Mouse (Mus musculus) heart, embryonic 15.5 days (tissue): Measurements from ENCODE around the gene Calhm6. TPM values are rescaled to one million over a fixed set of nuclear protein-coding genes. Genes with fewer than 3 reads are reported as not detected.

Experiments
- ATAC-seq: fragments of 200-750 bp; cut with Nextera tagmentation; replicated peaks from 2 replicates; pipeline ENCODE4 v1.8.0; 2017; ENCODE audit warnings: low read depth, moderate TSS enrichment; ENCODE audit not compliant: insufficient number of reproducible peaks, insufficient read depth, low FRiP score
- H3K27ac ChIP-seq: fragments of 300-500 bp; sonication (generic); 2 replicates; pipeline ENCODE4 v1.5.1; 2015; ENCODE audit warnings: mild to moderate bottlenecking, inconsistent platforms
- H3K27me3 ChIP-seq: fragments of 300-500 bp; sonication (generic); 2 replicates; pipeline ENCODE4 v1.6.1; 2015; ENCODE audit warnings: inconsistent platforms
- H3K36me3 ChIP-seq: fragments of 300-500 bp; sonication (generic); 2 replicates; pipeline ENCODE4 v1.6.1; 2015; ENCODE audit warnings: mild to moderate bottlenecking, inconsistent platforms
- H3K4me1 ChIP-seq: fragments of 300-500 bp; sonication (generic); replicated peaks from 2 replicates; pipeline ENCODE4 v1.6.1; 2015; ENCODE audit warnings: inconsistent platforms
- H3K4me2 ChIP-seq: fragments of 300-500 bp; sonication (generic); 2 replicates; pipeline ENCODE4 v1.6.1; 2015; ENCODE audit warnings: inconsistent platforms, mild to moderate bottlenecking, moderate library complexity
- H3K4me3 ChIP-seq: fragments of 300-500 bp; sonication (generic); 2 replicates; pipeline ENCODE4 v1.5.1; 2015; ENCODE audit warnings: mild to moderate bottlenecking, inconsistent platforms
- H3K9ac ChIP-seq: fragments of 300-500 bp; sonication (generic); 2 replicates; pipeline ENCODE4 v1.6.1; 2015; ENCODE audit warnings: mild to moderate bottlenecking, inconsistent platforms
- H3K9me3 ChIP-seq: fragments of 300-500 bp; sonication (generic); replicated peaks from 2 replicates; pipeline ENCODE4 v1.6.1; 2016; ENCODE audit warnings: inconsistent platforms
- WGBS: fragments of 180-500 bp; shearing (Covaris S2); methylation state at CpG from one replicate; pipeline ENCODE4 v1.1.7; 2015; ENCODE audit warnings: mixed read lengths; 5-methylcytosine and 5-hydroxymethylcytosine counted together
- polyA plus RNA-seq: library from polyadenylated mRNA; unstranded; fragments of >200 nt; fragmentation: Nextera tagmentation; extraction: Ambion mirVana; gene quantifications from 2 replicates; pipeline ENCODE4 v1.2.1, GENCODE M21; 2015

The Calhm6 gene
- polyA plus RNA-seq, 1 experiment from 2014 or later = 0.78 TPM

GRCm38 (mm10) chr10:34095964-34096363 lies 31.8 kb downstream of the Calhm6 start:
- H3K4me2 ChIP-seq = peak overlapping the region; percentile 58
- no peaks in the 10 kb centered on the region for H3K27me3 ChIP-seq
- peak overlapping the region; percentile 52 for H3K27ac ChIP-seq
- peak overlapping the region; percentile 29 for H3K9ac ChIP-seq
- ATAC-seq = 0 out of 2 replicates have a peak, but pooled peaks have one; percentile 28
- no peaks in the 10 kb centered on the region for H3K36me3 ChIP-seq
- 0 out of 2 replicates have a peak, but pooled peaks cover 7% of the 10 kb centered on the region for H3K4me1 ChIP-seq
- H3K9me3 ChIP-seq = no peaks in the 10 kb centered on the region
- 40% methylated on average over 12 of the region's 12 CpGs for WGBS
- peak overlapping the region; percentile 39 for H3K4me3 ChIP-seq

- 0 out of 2 replicates have a peak, but pooled peaks cover 7% of the 10 kb centered on the region for H3K4me1 ChIP-seq
- no peaks in the 10 kb centered on the region for H3K27me3 ChIP-seq
- H3K36me3 ChIP-seq = no peaks in the 10 kb centered on the region
- no peak overlapping the region for H3K27ac ChIP-seq
- H3K9me3 ChIP-seq = no peaks in the 10 kb centered on the region
- ATAC-seq = no peak
- H3K9ac ChIP-seq = no peak overlapping the region; the same call in 1 of the 2 replicates
- peak overlapping the region; percentile 39 for H3K4me3 ChIP-seq
- H3K4me2 ChIP-seq = peak overlapping the region; percentile 58
- WGBS = 73% methylated on average over 2 of the region's 2 CpGs
These were observed 32.6 kb downstream of the Calhm6 start for GRCm38 (mm10) chr10:34095147-34095546.

GRCm38 (mm10) chr10:34091888-34092287 lies 35.9 kb downstream of the Calhm6 start:
- H3K9ac ChIP-seq = no peak overlapping the region
- no peak overlapping the region for H3K27ac ChIP-seq
- no peak for ATAC-seq
- WGBS = 40% methylated on average over 5 of the region's 5 CpGs
- H3K4me1 ChIP-seq = 0 out of 2 replicates have a peak, but pooled peaks cover 7% of the 10 kb centered on the region
- H3K27me3 ChIP-seq = no peaks in the 10 kb centered on the region
- H3K4me2 ChIP-seq = no peak overlapping the region
- no peaks in the 10 kb centered on the region for H3K9me3 ChIP-seq
- H3K4me3 ChIP-seq = no peak overlapping the region
- H3K36me3 ChIP-seq = no peaks in the 10 kb centered on the region

GRCm38 (mm10) chr10:34090481-34090880 lies 37.3 kb downstream of the Calhm6 start:
- 65% methylated on average over 1 of the region's 1 CpGs for WGBS
- ATAC-seq = no peak
- no peak overlapping the region for H3K4me3 ChIP-seq
- no peaks in the 10 kb centered on the region for H3K36me3 ChIP-seq
- no peak overlapping the region for H3K9ac ChIP-seq
- no peak overlapping the region for H3K4me2 ChIP-seq
- H3K9me3 ChIP-seq = no peaks in the 10 kb centered on the region
- 0 out of 2 replicates have a peak, but pooled peaks cover 3% of the 10 kb centered on the region for H3K4me1 ChIP-seq
- H3K27me3 ChIP-seq = no peaks in the 10 kb centered on the region
- H3K27ac ChIP-seq = no peak overlapping the region

- no peak for ATAC-seq
- Histone ChIP-seq H3K36me3 (no peaks in the 10 kb centered on the region), H3K4me1 (no peaks in the 10 kb centered on the region), H3K9ac (no peak overlapping the region), H3K27me3 (no peaks in the 10 kb centered on the region), H3K4me2 (no peak overlapping the region), H3K9me3 (no peaks in the 10 kb centered on the region), H3K4me3 (no peak overlapping the region), H3K27ac (no peak overlapping the region)
- 67% methylated on average over 3 of the region's 3 CpGs for WGBS
These were observed 38.3 kb downstream of the Calhm6 start for GRCm38 (mm10) chr10:34089517-34089916.

- Histone ChIP-seq H3K27ac (no peak overlapping the region), H3K4me3 (no peak overlapping the region), H3K4me1 (no peaks in the 10 kb centered on the region), H3K9ac (no peak overlapping the region), H3K27me3 (no peaks in the 10 kb centered on the region), H3K36me3 (no peaks in the 10 kb centered on the region), H3K4me2 (no peak overlapping the region), H3K9me3 (no peaks in the 10 kb centered on the region)
- WGBS = 71% methylated on average over 2 of the region's 2 CpGs
- no peak for ATAC-seq
These were observed 39.3 kb downstream of the Calhm6 start for GRCm38 (mm10) chr10:34088515-34088914.

GRCm38 (mm10) chr10:34086514-34086913 lies 41.3 kb downstream of the Calhm6 start:
- Histone ChIP-seq H3K36me3 (no peaks in the 10 kb centered on the region), H3K9ac (no peak overlapping the region), H3K4me3 (no peak overlapping the region), H3K27ac (no peak overlapping the region), H3K4me2 (no peak overlapping the region), H3K4me1 (no peaks in the 10 kb centered on the region), H3K9me3 (no peaks in the 10 kb centered on the region), H3K27me3 (no peaks in the 10 kb centered on the region)
- WGBS = 72% methylated on average over 1 of the region's 1 CpGs
- no peak for ATAC-seq

Other genes with a start within 250 kb of the Calhm6 start
- 0.04 and 0.05 TPM in 2 replicates for gene Rsph4a, start 222.9 kb downstream of the Calhm6 start, polyA plus RNA-seq
- gene Zup1, start 176.7 kb downstream of the Calhm6 start, polyA plus RNA-seq = 11.6 and 12.0 TPM in 2 replicates
- 79.4 and 100 TPM in 2 replicates for gene Rwdd1, start 108.4 kb downstream of the Calhm6 start, polyA plus RNA-seq
- gene Trappc3l, start 90.4 kb downstream of the Calhm6 start, polyA plus RNA-seq = not detected in 2 replicates
- not detected in 2 replicates for gene Calhm4, start 83.7 kb downstream of the Calhm6 start, polyA plus RNA-seq
- gene Calhm5, start 31.5 kb downstream of the Calhm6 start, polyA plus RNA-seq = 1.6 and 1.9 TPM in 2 replicates
- gene Dse, start 79.7 kb upstream of the Calhm6 start, polyA plus RNA-seq = 12.4 and 16.1 TPM in 2 replicates
- 69.4 and 72.5 TPM in 2 replicates for gene Tspyl1, start 154.2 kb upstream of the Calhm6 start, polyA plus RNA-seq
- gene Tspyl4, start 169.5 kb upstream of the Calhm6 start, polyA plus RNA-seq = 18.5 and 20.1 TPM in 2 replicates